Mouse (Mus musculus) right cerebral cortex, postnatal 36 days (tissue): Measurements from ENCODE around the gene Kpna4.
"Not testable (repeated sequence)": the region's sequence is repeated elsewhere in the genome, so short reads cannot be mapped to it uniquely, and the experiment has no call there.

Experiments
- DNase-seq, 2 experiments: peaks; one replicate each; pipeline ENCODE4 v3.0.0; 2022; ENCODE audit warnings: low spot score in 2 of 2, mixed read lengths in 1 of 2

The Kpna4 gene

GRCm38 (mm10) chr3:69109079-69109478 is 17.8 kb downstream of the Kpna4 start:
- no peak for DNase-seq

- no peak for DNase-seq
Measured at GRCm38 (mm10) chr3:69094456-69094855, 32.5 kb downstream of the Kpna4 start.

GRCm38 (mm10) chr3:69064005-69064404 is 62.9 kb downstream of the Kpna4 start:
- no peak for DNase-seq

- no peak for DNase-seq
Measured at GRCm38 (mm10) chr3:69062764-69063163, 64.1 kb downstream of the Kpna4 start.

GRCm38 (mm10) chr3:69060672-69061071 is 66.2 kb downstream of the Kpna4 start:
- no peak for DNase-seq

GRCm38 (mm10) chr3:69055871-69056270 is 71.0 kb downstream of the Kpna4 start:
- no peak for DNase-seq

GRCm38 (mm10) chr3:69054760-69055432 is 72.0 kb downstream of the Kpna4 start:
- no peak for DNase-seq

- no peak for DNase-seq
Measured at GRCm38 (mm10) chr3:69051894-69052293, 75.0 kb downstream of the Kpna4 start.

GRCm38 (mm10) chr3:69049011-69049410 is 77.9 kb downstream of the Kpna4 start:
- DNase-seq = no peak

- no peak for DNase-seq
Measured at GRCm38 (mm10) chr3:69047684-69048083, 79.2 kb downstream of the Kpna4 start.

- no peak for DNase-seq
Measured at GRCm38 (mm10) chr3:69046509-69046908, 80.4 kb downstream of the Kpna4 start.

- no peak for DNase-seq
Measured at GRCm38 (mm10) chr3:69045750-69046149, 81.2 kb downstream of the Kpna4 start.

- DNase-seq = no peak
Measured at GRCm38 (mm10) chr3:69045400-69045703, 81.6 kb downstream of the Kpna4 start.

GRCm38 (mm10) chr3:69044645-69045399 is 82.1 kb downstream of the Kpna4 start, which contains the start of gene Trim59:
Trim59 (minus strand) TSS chr3:69044755.
- DNase-seq = peak; percentile 81 to 85

GRCm38 (mm10) chr3:69044167-69044591 is 82.7 kb downstream of the Kpna4 start:
- peak in 1 of 2 experiments; percentile 9 for DNase-seq

GRCm38 (mm10) chr3:69041298-69041697 is 85.6 kb downstream of the Kpna4 start:
- no peak for DNase-seq

GRCm38 (mm10) chr3:69040105-69040504 is 86.8 kb downstream of the Kpna4 start:
- no peak for DNase-seq

GRCm38 (mm10) chr3:69026133-69026783 is 100.7 kb downstream of the Kpna4 start:
- no peak for DNase-seq

- DNase-seq = no peak
Measured at GRCm38 (mm10) chr3:69020764-69021163, 106.1 kb downstream of the Kpna4 start.

GRCm38 (mm10) chr3:69020285-69020684 is 106.6 kb downstream of the Kpna4 start:
- DNase-seq = no peak

- DNase-seq = not testable (repeated sequence)
Measured at GRCm38 (mm10) chr3:69018635-69019034, 108.3 kb downstream of the Kpna4 start.

GRCm38 (mm10) chr3:69017181-69017580 is 109.7 kb downstream of the Kpna4 start:
- DNase-seq = no peak
